Mouse (Mus musculus) megakaryocyte, embryonic 14.5 days (primary cell): ENCODE results near the gene Krtap3-3. TPM values are rescaled to one million over a fixed set of nuclear protein-coding genes. Genes with fewer than 3 reads are reported as not detected.
"Not testable (repeated sequence)": the region's sequence is repeated elsewhere in the genome, so short reads cannot be mapped to it uniquely, and the experiment has no call there.

ENCODE experiments used
- H3K27me3 ChIP-seq: replicated peaks from 2 replicates; pipeline ENCODE3; 2012; ENCODE audit warnings: inconsistent platforms
- H3K36me3 ChIP-seq: replicated peaks from 2 replicates; pipeline ENCODE3; 2012; ENCODE audit warnings: low read length, inconsistent platforms, mixed read lengths
- H3K4me1 ChIP-seq: 2 replicates; pipeline ENCODE4 v1.6.1; 2012; ENCODE audit warnings: inconsistent platforms
- H3K4me3 ChIP-seq: replicated peaks from 2 replicates; pipeline ENCODE3; 2012; ENCODE audit warnings: moderate library complexity, mild to moderate bottlenecking, inconsistent platforms
- H3K9me3 ChIP-seq: 2 replicates; pipeline ENCODE4 v1.6.1; 2012; ENCODE audit warnings: inconsistent platforms
- FLI1 ChIP-seq: IDR thresholded peaks from 2 replicates; pipeline ENCODE4 v1.6.1; 2012; ENCODE audit warnings: low read length, inconsistent platforms, mixed read lengths
- GATA1 ChIP-seq: IDR thresholded peaks from 3 replicates; pipeline ENCODE4 v1.6.1; 2012; ENCODE audit warnings: mixed read lengths, low read length, inconsistent platforms, borderline replicate concordance
- polyA plus RNA-seq: library from polyadenylated mRNA; stranded (reverse); fragments of >175 nt; gene quantifications from 2 replicates; pipeline ENCODE4 v1.2.3, GENCODE M21; 2012; ENCODE audit warnings: low replicate concordance; ENCODE audit not compliant: insufficient read depth

The Krtap3-3 gene
- polyA plus RNA-seq, result not detected in 2 replicates

DNA sequence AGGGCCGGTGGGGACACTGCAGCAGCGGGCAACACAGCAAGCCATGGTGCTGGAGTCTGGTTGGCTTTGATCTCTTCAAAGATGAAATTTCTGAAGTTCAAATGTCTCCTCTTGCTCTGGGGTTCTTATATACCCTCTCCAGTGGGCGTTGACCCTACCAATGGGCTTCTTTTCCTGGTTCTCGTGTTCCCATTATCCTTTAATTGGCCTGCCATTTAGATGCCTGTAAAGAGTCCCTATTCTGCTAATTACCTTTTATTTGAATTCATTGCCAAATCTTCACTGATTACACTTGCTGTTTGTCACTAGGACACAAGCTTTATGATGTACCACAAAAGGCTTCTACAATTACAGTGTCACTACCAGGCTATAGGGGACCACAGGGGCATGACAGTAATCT is at the start of gene Krtap3-3:
Gene Krtap3-3 (minus strand): TSS at position 101 of the 400 bp plus-strand sequence.
- TF ChIP-seq FLI1, result no peak
- TF ChIP-seq GATA1, result no peak
- H3K9me3 ChIP-seq, result no peaks in the 10 kb centered on the region
- no peak within 1 kb of the TSS for H3K4me3 ChIP-seq
- H3K27me3 ChIP-seq, result no peaks in the 10 kb centered on the region
- H3K36me3 ChIP-seq, result no peaks in the 10 kb centered on the region
- H3K4me1 ChIP-seq, result no peaks in the 10 kb centered on the region

DNA sequence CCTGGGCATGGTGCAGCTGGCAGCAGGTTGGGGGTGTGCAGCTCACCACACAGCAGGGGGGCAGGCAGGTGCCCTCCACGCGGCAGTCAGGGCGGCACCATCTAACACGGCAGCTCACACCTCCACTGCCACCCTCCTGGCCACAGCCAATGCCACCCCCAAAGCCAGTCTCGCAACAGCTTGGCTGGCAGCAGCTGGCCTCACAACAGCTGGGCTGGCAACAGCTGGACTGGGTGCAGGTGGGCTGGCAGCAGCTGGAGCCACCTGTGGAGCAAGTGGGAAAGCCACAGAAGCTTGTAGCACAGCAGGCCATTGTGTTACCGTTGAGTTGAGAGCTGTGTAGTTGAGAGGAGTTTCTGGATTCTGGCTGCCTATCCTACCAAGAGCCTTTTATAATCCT is 47.1 kb upstream of the Krtap3-3 start, which contains the start of gene Krtap9-3:
Gene Krtap9-3 (minus strand): TSS at position 364 of the 400 bp plus-strand sequence.
- H3K27me3 ChIP-seq, H3K36me3 ChIP-seq, H3K4me1 ChIP-seq, H3K4me3 ChIP-seq, H3K9me3 ChIP-seq: not testable (repeated sequence)

DNA sequence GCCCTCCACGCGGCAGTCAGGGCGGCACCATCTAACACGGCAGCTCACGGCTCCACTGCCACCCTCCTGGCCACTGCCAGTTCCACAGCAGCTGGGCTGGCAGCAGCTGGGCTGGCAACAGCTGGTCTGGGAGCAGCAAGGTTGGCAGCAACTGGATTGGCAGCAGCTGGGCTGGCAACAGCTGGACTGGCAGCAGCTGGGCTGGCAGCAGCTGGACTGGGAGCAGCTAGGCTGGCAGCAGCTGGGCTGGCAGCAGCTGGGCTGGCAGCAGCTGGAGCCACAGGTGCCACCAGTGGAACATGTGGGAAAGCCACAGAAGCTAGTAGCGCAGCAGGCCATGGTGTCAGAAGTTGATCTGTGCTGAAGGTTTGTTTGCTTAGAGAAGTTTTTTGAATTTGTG is 40.3 kb upstream of the Krtap3-3 start, which contains the start of gene Krtap1-3:
Gene Krtap1-3 (minus strand): TSS at position 359 of the 400 bp plus-strand sequence.
- no peak within 1 kb of the TSS for H3K4me3 ChIP-seq
- H3K9me3 ChIP-seq, result no peaks in the 10 kb centered on the region
- no peaks in the 10 kb centered on the region for H3K4me1 ChIP-seq
- no peaks in the 10 kb centered on the region for H3K27me3 ChIP-seq
- no peak for TF ChIP-seq FLI1
- no peak for TF ChIP-seq GATA1
- H3K36me3 ChIP-seq, result no peaks in the 10 kb centered on the region

DNA sequence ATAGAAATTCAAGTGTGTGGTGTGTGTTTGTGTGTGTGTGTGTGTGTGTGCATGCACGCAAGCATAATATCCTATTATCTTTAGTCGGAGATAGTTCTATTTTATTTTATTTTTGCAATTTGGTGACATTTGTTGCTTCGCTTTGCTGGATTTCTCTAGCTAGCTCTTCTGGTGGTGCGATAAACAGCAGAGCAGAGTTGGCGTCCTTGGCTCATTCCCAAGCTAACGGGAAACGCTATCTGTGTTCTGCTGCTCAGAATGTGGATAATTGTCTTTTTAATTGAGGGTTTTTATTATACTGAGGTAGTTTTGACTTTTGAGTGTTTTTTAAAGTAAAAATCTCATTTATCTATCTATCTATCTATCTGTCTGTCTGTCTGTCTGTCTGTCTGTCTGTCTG is 34.4 kb upstream of the Krtap3-3 start:
- Histone ChIP-seq H3K27me3 (no peaks in the 10 kb centered on the region), H3K9me3 (no peaks in the 10 kb centered on the region), H3K4me1 (no peaks in the 10 kb centered on the region), H3K4me3 (no peak overlapping the region), H3K36me3 (no peaks in the 10 kb centered on the region)
- no peak for TF ChIP-seq GATA1
- no peak for TF ChIP-seq FLI1

DNA sequence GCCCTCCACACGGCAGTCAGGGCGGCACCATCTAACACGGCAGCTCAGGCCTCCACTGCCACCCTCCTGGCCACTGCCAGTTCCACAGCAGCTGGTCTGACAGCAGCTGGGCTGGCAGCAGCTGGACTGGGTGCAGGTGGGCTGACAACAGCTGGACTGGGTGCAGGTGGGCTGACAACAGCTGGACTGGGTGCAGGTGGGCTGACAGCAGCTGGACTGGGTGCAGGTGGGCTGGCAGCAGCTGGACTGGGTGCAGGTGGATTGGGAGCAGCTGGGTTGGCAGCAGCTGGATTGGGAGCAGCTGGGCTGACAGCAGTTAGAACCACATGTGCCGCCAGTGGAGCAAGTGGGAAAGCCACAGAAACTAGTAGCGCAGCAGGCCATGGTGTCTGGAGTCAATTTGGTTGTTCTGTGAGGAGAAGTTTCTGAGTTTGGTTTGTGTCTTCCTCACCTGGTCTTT is 32.6 kb upstream of the Krtap3-3 start, which contains the start of gene Krtap1-4:
Gene Krtap1-4 (minus strand): TSS at position 410 of the 460 bp plus-strand sequence.
- no peaks in the 10 kb centered on the region for H3K27me3 ChIP-seq
- no peak within 1 kb of the TSS for H3K4me3 ChIP-seq

DNA sequence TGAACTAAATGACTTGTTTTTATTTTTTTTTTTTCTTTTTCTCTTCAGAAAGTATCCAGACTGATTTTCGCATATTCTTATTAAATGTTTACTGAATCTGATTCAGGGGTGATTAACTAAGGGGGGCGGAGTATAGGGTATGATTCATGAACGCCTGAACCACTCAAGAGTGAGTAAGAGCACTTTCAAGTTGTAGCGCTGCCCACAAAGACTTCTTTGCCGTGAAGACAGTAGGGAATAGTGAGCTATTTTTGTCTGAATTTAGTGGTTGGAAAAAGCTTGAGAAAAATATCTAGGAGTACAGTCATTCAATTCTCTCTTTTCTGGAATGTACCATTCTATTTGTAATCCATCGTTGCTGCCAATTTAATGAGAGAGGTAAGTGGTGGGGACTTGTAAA is 30.9 kb upstream of the Krtap3-3 start:
- no peaks in the 10 kb centered on the region for H3K27me3 ChIP-seq
- no peak overlapping the region for H3K4me3 ChIP-seq
- H3K9me3 ChIP-seq, result no peaks in the 10 kb centered on the region
- H3K36me3 ChIP-seq, result no peaks in the 10 kb centered on the region
- TF ChIP-seq FLI1 (no peak), GATA1 (no peak)
- H3K4me1 ChIP-seq, result no peaks in the 10 kb centered on the region

More for the DNA sequence above, 32.6 kb upstream of the Krtap3-3 start, which contains the start of gene Krtap1-4:
- no peaks in the 10 kb centered on the region for H3K36me3 ChIP-seq
- no peaks in the 10 kb centered on the region for H3K4me1 ChIP-seq
- no peaks in the 10 kb centered on the region for H3K9me3 ChIP-seq
- no peak for TF ChIP-seq FLI1
- no peak for TF ChIP-seq GATA1

DNA sequence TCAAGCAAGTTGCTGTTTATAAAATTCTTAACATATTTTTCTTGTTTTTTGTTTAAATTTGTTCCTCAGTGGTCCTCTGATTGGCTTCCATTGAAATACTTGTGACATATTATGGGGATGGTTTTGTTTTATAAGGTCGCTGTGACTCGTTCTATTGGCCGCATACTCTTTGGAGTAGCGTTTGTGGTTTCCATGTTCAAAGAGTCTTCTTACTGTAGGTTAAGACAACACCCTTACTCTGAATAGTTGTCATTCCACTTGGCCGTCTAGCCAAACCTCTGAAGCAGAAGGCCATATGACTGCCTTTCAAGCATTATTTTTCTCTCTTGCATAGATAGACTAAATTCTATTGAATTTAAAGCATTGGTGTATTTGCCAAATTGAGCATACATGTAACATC is 30.4 kb upstream of the Krtap3-3 start:
- Histone ChIP-seq H3K4me1 (no peaks in the 10 kb centered on the region), H3K36me3 (no peaks in the 10 kb centered on the region), H3K4me3 (no peak overlapping the region), H3K9me3 (no peaks in the 10 kb centered on the region), H3K27me3 (no peaks in the 10 kb centered on the region)
- TF ChIP-seq FLI1 (no peak), GATA1 (no peak)

DNA sequence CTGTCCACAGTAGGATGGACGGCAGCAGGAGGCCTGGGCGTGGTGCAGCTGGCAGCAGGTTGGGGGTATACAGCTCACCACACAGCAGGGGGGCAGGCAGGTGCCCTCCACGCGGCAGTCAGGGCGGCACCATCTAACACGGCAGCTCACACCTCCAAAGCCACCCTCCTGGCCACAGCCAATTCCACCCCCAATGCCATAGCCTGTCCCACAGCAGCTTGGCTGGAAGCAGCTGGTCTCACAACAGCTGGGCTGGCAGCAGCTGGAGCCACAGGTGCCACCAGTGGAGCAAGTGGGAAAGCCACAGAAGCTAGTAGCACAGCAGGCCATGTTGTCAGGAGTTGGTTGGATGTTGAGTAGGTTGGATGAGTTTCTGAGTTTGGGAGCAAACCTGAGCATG is 30.0 kb upstream of the Krtap3-3 start, which contains the start of gene Krtap1-5:
Gene Krtap1-5 (minus strand): TSS at position 381 of the 400 bp plus-strand sequence.
- no peaks in the 10 kb centered on the region for H3K36me3 ChIP-seq
- H3K27me3 ChIP-seq, result no peaks in the 10 kb centered on the region
- H3K4me1 ChIP-seq, result no peaks in the 10 kb centered on the region
- H3K4me3 ChIP-seq, result no peak within 1 kb of the TSS
- TF ChIP-seq GATA1, result no peak
- TF ChIP-seq FLI1, result no peak
- H3K9me3 ChIP-seq, result no peaks in the 10 kb centered on the region

DNA sequence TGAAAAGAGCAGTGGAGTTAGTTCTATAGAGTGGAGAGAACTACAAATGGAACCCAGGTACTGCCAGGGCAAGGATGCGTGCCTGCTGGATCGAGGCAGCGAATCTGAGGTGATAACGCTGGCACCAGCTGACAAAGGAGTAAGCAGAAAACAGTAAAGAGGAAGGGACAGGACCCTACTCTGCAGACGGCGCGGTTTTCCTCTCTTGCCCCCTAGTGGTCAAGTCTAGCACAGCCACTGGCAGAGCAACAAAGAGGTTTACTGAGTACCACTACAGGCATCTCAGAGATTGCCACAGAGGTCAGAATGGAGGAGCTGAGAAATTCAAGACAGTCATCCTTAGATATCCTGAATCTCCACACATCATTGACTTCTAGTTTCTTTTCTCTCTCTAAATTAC is 23.4 kb upstream of the Krtap3-3 start:
- Histone ChIP-seq H3K27me3 (peaks cover 2% of the 10 kb centered on the region), H3K4me1 (peaks cover 3% of the 10 kb centered on the region; the same call in 1 of the 2 replicates), H3K9me3 (no peaks in the 10 kb centered on the region), H3K36me3 (no peaks in the 10 kb centered on the region), H3K4me3 (peak overlapping the region; percentile 62)
- TF ChIP-seq GATA1, result no peak
- TF ChIP-seq FLI1, result no peak

DNA sequence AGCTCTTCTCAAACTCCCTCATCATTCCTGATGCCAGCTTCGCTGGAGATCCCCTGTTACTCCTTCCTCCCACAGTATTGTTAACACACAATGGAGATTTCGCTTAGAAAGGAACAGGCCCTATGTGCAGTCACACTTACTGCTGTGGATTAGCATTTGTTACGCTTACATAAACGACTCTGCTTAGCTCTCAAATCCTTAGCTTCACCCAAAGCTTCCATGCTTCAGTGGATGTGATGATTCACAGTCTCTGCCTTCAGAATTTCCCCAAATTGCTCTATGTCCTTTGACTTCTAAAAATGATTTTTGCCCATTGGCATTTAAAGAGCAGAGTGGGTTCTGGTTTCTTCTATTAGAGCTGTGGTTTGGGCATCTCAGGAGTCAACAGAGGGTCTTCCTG is 22.5 kb upstream of the Krtap3-3 start:
- peaks cover 2% of the 10 kb centered on the region for H3K27me3 ChIP-seq
- H3K9me3 ChIP-seq, result no peaks in the 10 kb centered on the region
- H3K4me3 ChIP-seq, result no peak overlapping the region
- no peak for TF ChIP-seq GATA1
- no peak for TF ChIP-seq FLI1
- H3K36me3 ChIP-seq, result no peaks in the 10 kb centered on the region
- H3K4me1 ChIP-seq, result peaks cover 3% of the 10 kb centered on the region; the same call in 1 of the 2 replicates
